Mouse (Mus musculus) T-helper 2 cell (primary cell): ENCODE results near the gene Adgrf4.

Source experiments
- in situ Hi-C: fragments of 300-600 bp; cut with MboI, MseI; formaldehyde crosslinking; loops from one replicate; pipeline ENCODE4 v1.15.1; 2025; ENCODE audit warnings: high pct_unique_total_duplicates

Adgrf4 gene

DNA sequence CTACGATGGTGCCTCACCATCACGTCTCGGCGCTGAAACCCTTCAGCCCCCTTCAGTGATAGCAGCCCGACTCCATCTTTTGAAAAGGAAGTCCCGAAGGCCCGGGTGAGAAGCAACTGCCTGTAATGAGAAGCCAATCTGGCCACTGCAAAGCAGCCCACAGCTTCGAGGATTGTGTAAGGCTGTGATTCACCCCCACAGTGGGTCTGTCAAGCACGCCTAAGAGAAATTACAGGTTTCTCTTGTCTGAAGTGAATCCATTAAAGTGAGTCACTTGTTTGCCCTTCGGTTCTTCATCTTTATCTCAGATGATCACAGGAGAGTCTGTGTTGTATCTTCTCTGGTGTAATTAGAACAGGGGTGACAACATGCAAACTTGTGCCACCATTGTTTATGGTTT, at the start of gene Adgrf4:
Gene Adgrf4 (minus strand): TSS at position 149 of the 400 bp plus-strand sequence.
- in situ Hi-C loops = no loop called here

DNA sequence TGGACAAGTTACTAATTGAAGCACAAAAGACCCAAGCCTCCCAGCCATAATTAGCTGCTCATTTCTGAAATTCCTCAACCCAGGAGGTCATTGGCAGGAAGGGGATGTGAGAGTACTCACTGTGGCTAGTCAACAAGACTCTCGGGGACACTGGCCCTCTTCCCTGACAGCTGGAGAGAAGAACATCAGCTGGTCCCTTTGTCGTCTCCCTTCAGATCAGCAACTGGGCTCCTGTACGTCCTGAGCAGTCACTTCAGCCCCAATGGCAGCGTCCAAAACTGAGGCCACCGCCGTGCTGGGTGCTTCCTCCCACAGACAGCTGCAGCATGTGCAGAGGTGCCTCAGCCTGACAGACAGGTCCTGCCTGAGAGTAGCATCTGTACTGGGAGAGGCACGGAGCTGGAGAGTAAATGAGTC, 49.7 kb upstream of the Adgrf4 start, which contains the start of gene Adgrf2:
Gene Adgrf2 (minus strand): TSS at position 379 of the 417 bp plus-strand sequence.
- in situ Hi-C loops = no loop called here

DNA sequence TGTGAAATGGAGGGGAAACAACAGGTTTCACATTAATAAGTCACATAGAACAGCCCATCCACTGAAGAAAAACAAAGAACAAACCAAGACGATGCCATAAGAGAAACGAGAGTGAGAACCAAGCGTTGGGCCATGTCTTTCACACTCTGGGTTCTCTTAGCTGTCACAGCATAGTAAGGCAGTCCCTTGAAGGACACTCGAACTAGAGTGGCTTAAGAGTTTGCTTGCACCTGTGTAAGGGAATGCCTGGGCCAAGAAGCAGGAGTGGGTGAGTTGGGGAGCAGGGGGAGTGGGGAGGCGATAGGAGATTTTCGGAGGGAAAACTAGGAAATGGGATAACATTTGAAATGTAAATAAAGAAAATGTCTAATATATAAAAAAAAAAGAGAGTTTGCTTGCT, 46.7 kb upstream of the Adgrf4 start:
- in situ Hi-C loops = no loop called here

DNA sequence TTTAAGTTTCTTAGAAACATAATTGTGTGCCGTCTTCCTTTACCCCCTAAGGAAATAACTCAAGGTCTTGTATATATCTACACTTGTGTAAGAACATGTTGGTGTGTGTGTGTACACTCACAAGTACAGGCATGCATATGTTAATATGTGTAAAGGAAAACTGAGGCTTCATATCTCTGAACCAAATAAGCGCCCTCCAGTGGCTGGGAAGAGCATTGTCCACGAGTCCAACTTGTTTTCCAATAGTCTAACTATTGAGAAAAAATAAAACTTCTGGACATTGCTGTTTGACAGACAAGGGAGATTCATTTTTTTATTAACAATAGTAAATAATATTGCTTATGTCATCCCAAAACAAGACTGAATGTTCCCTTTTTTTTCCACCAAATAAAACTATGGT, 25.1 kb upstream of the Adgrf4 start:
- in situ Hi-C loops = no loop called here

DNA sequence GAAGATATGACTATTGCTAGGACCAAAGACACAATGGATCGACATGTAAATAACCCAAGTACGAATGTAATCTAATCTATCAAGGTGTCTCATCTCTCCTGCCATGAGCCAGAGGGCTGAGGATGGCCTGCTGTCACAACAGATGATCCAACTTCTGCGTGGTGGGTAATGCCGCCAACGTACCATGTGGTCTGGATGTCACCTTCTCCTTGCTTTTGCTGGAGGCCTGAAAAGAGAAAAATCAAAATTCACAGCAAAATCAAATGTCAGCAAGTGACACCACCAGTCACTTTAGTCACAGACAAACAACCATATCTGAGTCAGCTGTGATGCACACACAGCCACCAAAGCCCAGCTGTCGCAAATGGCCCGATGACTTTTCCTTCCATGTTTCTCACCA, 22.9 kb upstream of the Adgrf4 start:
- in situ Hi-C loops = no loop called here

DNA sequence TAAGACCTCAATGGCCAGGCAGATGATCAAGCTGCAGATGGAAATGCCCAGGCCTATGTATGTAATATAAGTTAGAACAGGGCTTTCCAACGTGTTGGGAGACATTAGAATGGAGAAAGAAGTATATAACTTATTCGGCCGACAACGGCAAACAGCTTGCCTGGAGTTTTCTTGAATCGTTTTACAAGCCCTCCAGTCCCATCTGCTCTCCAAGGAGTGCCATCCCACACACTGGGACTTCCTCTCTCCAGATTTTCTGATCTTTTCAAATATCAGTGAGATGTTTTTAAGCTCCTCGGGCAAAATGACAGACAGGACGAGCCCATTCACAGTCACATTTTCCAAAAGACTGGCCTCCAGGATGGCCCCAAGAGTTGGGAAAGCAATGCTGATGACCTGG, 18.6 kb upstream of the Adgrf4 start:
- in situ Hi-C loops = no loop called here

DNA sequence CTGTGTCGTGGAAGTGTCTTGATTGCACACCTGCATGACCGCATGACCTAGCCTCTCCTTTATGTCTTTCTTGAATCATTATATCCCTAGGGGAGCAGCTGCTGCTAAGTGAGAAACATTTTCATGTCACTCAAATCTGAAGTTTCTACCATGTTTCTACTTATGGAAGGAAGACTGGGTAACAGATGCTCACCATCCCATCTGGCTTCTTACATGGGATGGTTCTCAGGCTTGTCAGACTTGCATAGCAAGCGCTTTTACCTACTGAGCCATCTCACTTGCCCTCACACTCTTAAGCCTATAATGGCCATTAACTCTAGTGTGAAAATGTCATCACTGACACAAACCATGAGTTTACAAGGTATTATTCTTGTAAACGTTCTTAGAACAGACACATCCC, 13.5 kb upstream of the Adgrf4 start:
- in situ Hi-C loops = no loop called here

DNA sequence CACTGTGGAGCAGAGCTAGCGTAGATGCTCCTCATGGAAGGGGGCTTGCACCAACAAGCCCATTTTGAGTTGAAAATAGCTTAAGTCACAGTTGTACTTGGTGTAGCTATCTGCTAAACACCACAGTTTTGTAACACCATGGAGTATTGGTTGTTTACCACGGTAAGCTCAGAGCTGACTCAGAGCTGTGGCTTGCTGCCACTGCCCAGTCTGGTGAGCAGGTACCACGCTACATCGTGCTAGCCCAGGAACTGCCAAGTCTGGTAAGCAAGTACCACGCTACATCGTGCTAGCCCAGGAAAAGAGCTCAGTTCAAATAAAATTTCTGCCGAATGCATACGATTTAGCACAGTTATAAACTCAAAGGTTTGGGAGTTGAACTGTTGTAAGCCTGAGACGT, 10.1 kb upstream of the Adgrf4 start:
- in situ Hi-C loops = no loop called here

DNA sequence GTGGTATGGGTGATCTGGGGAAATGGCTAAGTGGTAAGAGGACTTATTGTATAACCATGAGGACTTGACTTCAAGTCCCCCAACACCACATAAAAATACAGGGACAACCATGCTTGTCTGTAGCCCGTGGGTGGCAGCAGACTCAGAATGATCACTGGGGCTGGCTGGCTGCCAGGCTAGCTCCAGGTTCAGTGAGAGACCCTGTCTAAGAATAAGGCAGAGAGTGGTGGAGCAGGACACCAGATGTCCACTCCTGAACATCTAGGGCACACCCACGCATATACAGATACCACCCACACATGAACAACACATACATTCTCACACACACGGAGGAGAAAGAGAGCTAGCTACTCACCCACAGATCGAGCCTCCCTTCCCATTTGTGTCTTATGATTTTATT, 2.6 kb upstream of the Adgrf4 start:
- in situ Hi-C loops = no loop called here

DNA sequence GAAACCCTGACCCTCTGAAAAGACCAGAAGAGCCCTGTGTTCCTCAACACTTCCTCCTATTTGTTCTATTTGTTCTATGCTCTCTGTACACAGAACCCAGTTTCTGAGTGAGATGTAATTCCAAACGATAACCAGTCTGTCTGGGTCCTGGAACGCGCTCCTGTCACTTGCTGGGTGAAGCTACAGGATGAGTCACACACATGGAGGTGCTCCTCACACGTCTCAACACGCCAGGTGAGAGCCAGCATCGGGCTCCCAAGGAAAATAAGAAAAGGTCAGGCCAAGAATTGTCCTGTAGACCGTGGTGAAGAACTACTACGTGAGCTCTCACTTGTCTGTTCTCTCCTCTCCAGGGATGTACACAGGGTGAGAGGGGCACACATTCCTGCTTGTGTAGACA, 1.6 kb downstream of the Adgrf4 start:
- in situ Hi-C loops = no loop called here

DNA sequence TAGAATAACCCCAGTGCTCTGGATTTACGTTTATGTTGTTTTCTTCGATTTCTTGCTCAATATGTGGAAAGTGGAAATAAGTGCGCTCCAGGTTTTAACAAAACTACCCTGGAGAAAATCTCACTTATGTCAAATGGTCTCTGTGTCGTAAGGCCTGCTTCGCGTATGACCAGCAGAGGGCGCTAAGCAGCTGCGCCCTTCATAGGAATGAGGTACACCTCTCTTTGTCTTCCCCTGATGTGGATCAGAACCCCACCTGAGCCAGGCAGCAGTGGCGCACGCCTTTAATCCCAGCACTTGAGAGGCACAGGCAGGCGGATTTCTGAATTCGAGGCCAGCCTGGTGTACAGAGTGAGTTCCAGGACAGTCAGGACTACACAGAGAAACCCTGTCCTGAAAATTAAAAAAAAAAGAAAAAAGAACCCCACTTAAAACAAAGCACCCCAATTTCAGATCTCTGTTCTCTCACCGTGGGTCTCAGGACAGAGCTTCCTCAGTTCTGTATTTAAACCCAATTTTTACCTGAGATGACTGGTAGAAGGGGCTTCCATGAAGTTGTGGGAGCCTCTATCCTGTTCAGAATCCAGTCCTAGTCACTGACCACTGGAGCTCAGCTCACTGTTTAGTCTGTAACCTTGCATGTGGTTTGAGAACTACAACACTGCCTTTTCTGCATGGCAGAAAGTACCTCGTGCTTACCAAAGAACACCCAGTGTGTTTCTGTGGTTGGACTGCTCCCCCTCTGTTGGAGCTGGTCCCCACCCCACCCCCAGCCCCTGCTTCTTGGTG, 33.3 kb downstream of the Adgrf4 start:
- in situ Hi-C loops = loop anchor here (25.0 kb wide), 1 partner anchor 278 kb away; no protein-coding TSS in a partner anchor

DNA sequence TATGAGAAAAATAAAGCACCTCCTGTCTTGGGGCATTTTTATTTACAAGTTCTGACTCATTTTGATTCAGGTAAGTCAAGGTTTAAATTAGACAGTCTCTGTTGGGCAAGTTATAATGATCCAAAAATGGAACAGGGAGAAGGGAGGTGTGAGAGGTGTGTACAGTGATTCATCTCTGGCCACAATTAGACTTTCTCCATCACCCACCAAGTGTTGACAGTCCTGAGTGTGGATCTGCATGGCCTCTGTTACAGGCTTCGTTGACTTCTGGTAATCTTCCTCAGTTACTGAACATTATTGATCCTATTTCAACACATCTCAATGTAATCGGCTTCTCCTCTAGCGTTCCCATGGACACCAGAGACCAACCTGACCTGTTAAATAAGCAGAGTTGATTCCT, 48.7 kb downstream of the Adgrf4 start:
- in situ Hi-C loops = no loop called here

DNA sequence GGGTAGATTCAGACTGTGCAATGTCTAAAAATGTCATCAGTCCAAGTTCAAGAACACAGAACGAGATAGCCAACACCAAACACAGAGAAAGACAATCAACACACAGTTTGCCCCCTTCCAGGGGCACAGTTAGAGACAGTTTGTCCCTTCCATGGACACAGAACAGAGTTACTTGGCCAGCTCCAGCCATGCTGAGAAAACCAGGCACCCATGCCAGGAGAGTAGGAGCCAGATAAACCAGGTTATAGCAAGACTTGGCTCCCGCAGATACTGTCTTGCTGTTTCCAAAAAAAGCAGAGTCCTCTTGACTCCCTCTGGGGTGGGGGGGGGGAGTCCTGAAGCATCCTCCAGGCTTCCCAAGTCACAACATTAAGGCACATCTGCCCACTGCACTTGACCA, 61.9 kb downstream of the Adgrf4 start:
- in situ Hi-C loops = no loop called here

DNA sequence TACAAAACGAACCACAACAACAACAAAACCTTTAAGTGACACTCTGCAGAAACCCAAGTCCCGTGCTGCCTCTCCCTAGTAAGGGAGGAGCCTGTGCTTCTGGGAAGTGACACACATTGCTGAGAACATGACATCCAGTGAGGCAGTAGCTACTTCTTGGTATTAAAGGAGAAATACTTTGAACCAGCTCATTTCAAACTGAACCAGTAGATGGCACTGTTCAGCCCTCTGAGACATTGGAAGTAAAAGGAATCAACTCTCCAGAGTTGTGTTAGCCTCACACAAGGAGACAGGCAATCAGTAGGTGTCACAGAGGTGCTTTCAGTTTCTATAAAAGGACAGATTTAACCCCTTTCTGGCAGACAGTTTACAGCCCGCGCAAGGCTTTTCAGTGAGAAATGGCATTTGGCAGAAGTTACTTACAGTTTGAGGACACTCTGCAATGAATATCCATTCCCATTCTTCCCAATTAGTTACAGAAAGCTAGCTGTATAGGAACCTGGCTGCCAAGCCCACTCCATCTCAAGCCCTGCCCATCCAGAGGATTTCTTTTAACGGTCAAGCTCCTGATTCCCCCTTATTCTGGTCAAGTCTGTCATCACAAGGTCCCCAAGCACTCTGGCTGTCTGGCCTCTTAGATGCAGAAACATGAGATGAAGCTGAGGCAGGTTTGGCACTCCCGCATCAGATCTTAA, 78.9 kb downstream of the Adgrf4 start:
- in situ Hi-C loops = loop anchor here (25.0 kb wide), 1 partner anchor 1776 kb away; no protein-coding TSS in a partner anchor

DNA sequence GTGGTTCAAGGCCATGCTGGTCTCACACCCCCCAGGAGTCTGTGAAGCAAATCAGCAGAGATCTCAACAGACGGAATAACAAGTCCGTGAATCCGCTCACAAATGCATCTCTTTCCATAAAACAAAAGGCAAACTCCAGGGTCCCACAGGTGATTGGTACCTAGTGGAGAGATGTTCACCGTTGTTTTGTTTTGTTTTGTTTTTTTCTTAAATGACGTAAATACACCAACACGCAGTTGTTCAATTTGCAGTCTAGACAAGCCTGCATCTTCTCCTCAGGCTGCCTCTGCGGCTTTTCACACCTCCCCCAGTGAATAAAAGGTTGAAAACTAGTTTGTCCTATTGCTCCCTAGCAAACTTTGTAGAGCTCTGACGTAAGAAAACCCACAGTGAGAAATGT, 80.8 kb downstream of the Adgrf4 start, which contains the start of gene Opn5:
Gene Opn5 (minus strand): TSS at position 101 of the 400 bp plus-strand sequence.
- in situ Hi-C loops = loop anchor here (25.0 kb wide), 1 partner anchor 1774 kb away; no protein-coding TSS in a partner anchor

DNA sequence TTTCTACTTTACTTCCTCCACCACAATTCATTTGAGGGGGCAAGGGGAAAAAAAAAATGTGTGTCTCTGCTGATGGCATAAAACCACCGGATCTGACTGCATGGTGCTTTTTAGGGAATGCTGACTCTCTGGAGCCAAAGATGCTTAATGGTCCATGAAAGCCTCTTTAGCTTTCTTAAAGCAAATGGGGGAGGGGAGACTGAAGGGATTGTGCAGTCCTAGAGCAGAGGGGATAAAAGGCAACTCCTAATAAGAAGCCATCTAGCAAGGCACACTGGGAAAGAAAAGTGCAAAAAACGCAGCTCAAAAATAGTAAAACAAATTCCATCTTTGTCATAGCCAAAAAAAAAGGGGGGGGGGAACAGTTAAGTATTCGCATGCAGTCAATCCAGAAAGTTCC, 83.8 kb downstream of the Adgrf4 start:
- in situ Hi-C loops = loop anchor here (25.0 kb wide), 1 partner anchor 1771 kb away; no protein-coding TSS in a partner anchor
